Mouse (Mus musculus) heart, embryonic 15.5 days (tissue): ENCODE measurements around the gene Gna11. TPM values are rescaled to one million over a fixed set of nuclear protein-coding genes. Genes with fewer than 3 reads are reported as not detected.

ENCODE experiments used
- ATAC-seq: fragments of 200-750 bp; cut with Nextera tagmentation; replicated peaks from 2 replicates; pipeline ENCODE4 v1.8.0; 2017; ENCODE audit warnings: low read depth, moderate TSS enrichment; ENCODE audit not compliant: insufficient number of reproducible peaks, insufficient read depth, low FRiP score
- H3K27ac ChIP-seq: fragments of 300-500 bp; sonication (generic); 2 replicates; pipeline ENCODE4 v1.5.1; 2015; ENCODE audit warnings: mild to moderate bottlenecking, inconsistent platforms
- H3K27me3 ChIP-seq: fragments of 300-500 bp; sonication (generic); 2 replicates; pipeline ENCODE4 v1.6.1; 2015; ENCODE audit warnings: inconsistent platforms
- H3K36me3 ChIP-seq: fragments of 300-500 bp; sonication (generic); 2 replicates; pipeline ENCODE4 v1.6.1; 2015; ENCODE audit warnings: mild to moderate bottlenecking, inconsistent platforms
- H3K4me1 ChIP-seq: fragments of 300-500 bp; sonication (generic); replicated peaks from 2 replicates; pipeline ENCODE4 v1.6.1; 2015; ENCODE audit warnings: inconsistent platforms
- H3K4me2 ChIP-seq: fragments of 300-500 bp; sonication (generic); 2 replicates; pipeline ENCODE4 v1.6.1; 2015; ENCODE audit warnings: inconsistent platforms, mild to moderate bottlenecking, moderate library complexity
- H3K4me3 ChIP-seq: fragments of 300-500 bp; sonication (generic); 2 replicates; pipeline ENCODE4 v1.5.1; 2015; ENCODE audit warnings: mild to moderate bottlenecking, inconsistent platforms
- H3K9ac ChIP-seq: fragments of 300-500 bp; sonication (generic); 2 replicates; pipeline ENCODE4 v1.6.1; 2015; ENCODE audit warnings: mild to moderate bottlenecking, inconsistent platforms
- H3K9me3 ChIP-seq: fragments of 300-500 bp; sonication (generic); replicated peaks from 2 replicates; pipeline ENCODE4 v1.6.1; 2016; ENCODE audit warnings: inconsistent platforms
- WGBS: fragments of 180-500 bp; shearing (Covaris S2); methylation state at CpG from one replicate; pipeline ENCODE4 v1.1.7; 2015; ENCODE audit warnings: mixed read lengths; 5-methylcytosine and 5-hydroxymethylcytosine counted together
- polyA plus RNA-seq: library from polyadenylated mRNA; unstranded; fragments of >200 nt; fragmentation: Nextera tagmentation; extraction: Ambion mirVana; gene quantifications from 2 replicates; pipeline ENCODE4 v1.2.1, GENCODE M21; 2015

Gene Gna11
- polyA plus RNA-seq, 1 experiment from 2014 or later, result 52.1 TPM

DNA sequence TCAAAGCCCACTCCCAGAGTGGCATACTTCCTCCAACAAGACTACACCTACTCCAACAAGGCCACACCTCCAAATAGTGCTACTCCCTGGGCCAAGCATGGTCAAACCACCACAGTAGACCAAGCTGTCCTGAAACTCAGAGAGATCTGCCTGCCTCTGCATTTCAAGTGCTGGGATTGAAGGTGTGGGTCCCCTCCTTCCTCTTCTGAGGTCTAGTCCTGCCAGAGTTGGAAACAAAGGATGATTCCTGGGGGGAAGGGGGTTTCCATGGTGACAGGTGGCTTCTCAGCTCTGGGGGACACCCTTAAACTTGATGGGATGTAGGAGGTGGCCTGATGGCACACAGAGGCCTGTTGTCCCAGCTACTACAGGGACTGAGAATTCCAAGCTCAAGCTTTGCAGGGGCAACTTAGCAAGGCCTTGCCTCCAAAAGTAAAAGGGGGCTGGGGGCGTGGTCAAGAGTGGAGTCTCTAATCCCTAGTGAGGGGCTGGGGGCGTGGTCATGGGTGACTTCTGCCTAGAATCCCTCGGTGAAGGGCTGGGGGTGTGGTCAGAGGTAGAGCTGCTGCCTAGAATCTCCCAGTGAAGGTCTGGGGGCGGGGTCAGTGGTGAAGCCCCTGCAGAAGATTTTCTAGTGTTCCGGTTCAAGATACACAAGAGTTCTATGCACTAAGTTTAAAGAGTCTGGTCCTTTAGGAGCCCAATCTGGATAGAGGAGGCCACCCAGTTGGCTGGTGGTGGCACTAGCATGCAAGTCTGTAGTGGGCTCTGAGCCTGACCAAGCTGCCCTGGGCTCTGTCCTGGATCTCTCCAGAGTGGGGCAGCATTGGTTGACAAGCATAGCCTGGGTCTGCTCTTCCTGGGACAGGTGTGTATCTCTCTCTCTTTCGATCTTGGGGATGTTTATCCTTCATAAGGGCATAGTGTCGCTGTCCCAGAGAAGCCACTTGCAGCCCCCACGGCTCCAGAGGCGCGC is 29.4 kb upstream of the Gna11 start, which contains the start of gene Tle2:
TSS of gene Tle2 (plus strand) at position 481 of the 976 bp plus-strand sequence.
- Histone ChIP-seq H3K9me3 (no peaks in the 10 kb centered on the region), H3K27me3 (peaks cover 3% of the 10 kb centered on the region; the same call in 1 of the 2 replicates), H3K4me3 (peak within 1 kb of the TSS; percentile 74), H3K27ac (peak within 1 kb of the TSS; percentile 53), H3K4me2 (peak within 1 kb of the TSS; percentile 86), H3K36me3 (no peaks in the 10 kb centered on the region), H3K9ac (peak within 1 kb of the TSS; percentile 76), H3K4me1 (peaks cover 49% of the 10 kb centered on the region)
- no peak for ATAC-seq
- 22% methylated on average over 10 of the region's 10 CpGs for WGBS

DNA sequence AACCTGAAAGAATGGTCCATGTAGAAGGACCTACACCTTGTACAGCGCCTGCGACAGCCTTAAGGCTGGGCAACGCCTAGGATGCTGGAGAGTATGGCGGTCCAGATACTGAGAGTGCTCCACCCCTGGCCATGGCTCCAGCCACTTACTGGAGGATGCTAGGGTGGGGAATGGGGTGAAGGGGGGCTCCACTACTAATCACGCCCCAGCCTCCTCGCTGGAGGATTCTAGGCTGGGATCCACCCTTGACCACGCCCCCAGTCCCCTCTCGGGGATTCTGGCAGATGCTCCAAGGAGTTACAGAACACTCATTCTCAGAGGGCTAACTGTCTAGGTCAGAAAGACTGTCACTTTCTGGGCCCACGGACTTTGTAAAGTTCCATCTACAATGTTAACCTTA is 28.0 kb upstream of the Gna11 start:
- Histone ChIP-seq H3K4me1 (peaks cover 61% of the 10 kb centered on the region), H3K9me3 (no peaks in the 10 kb centered on the region), H3K27me3 (peaks cover 3% of the 10 kb centered on the region; the same call in 1 of the 2 replicates), H3K4me2 (no peak overlapping the region), H3K36me3 (no peaks in the 10 kb centered on the region), H3K4me3 (no peak overlapping the region), H3K27ac (no peak overlapping the region), H3K9ac (no peak overlapping the region)
- 36% methylated on average over 9 of the region's 9 CpGs for WGBS
- ATAC-seq, result no peak

DNA sequence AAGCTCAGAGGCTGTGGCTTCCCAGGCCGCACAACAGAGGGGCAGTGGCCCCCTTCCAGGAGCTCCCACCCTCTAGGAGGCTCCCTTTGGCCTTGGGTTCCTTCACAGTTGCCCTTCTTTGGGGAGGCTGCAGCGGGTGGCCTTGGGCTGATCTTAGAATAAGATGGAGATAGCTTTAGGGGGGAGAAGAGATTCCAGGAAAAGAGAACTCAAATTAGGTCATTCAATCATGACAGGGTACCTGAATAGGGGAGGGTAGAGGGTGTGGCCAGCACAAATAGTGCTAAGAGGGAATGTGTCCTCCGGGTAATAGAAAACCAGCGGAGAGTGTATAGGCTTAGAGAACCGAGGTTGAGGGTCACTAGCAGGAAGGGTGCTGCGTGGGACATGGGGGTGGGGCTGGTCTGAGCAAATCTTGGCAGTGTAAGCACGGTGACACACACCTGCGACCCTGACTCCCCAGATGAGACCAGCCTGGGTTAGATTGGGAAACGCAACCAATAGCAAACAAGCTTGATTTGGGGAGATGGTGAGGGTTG is 27.2 kb upstream of the Gna11 start:
- Histone ChIP-seq H3K4me1 (peaks cover 66% of the 10 kb centered on the region), H3K9ac (peak overlapping the region; percentile 20), H3K4me2 (peak overlapping the region; percentile 90), H3K27me3 (peaks cover 3% of the 10 kb centered on the region; the same call in 1 of the 2 replicates), H3K9me3 (no peaks in the 10 kb centered on the region), H3K36me3 (no peaks in the 10 kb centered on the region), H3K4me3 (peak overlapping the region; percentile 53), H3K27ac (peak overlapping the region; percentile 46)
- no peak for ATAC-seq
- 14% methylated on average over 9 of the region's 9 CpGs for WGBS

DNA sequence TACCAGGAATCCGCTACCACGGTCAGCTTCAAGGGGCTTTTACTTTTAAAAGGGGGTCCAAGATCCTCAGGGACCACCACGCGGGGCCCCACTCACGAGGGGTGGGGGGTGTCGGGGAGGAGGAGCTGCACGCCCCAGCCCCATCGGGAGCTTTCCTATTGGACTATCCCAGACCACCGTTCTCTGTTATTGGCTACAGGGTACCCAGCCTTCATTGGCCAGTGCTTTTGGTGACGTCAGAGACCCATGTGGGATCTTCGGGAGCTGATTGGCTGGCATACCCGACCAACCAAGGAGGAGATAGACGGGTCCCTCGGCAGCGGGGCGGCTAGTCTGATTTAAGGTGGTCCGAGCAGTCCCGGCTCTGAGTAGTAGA is 26.5 kb upstream of the Gna11 start:
- H3K9me3 ChIP-seq, result no peaks in the 10 kb centered on the region
- WGBS, result under 1% methylated on average over 18 of the region's 18 CpGs
- peak overlapping the region; percentile 90 for H3K4me2 ChIP-seq
- peaks cover 66% of the 10 kb centered on the region for H3K4me1 ChIP-seq
- peak overlapping the region; percentile 88 for H3K27ac ChIP-seq
- peak overlapping the region; percentile 44 for H3K9ac ChIP-seq
- peak overlapping the region; percentile 53 for H3K4me3 ChIP-seq
- peaks cover 4% of the 10 kb centered on the region for H3K36me3 ChIP-seq
- ATAC-seq, result peak; percentile 91
- H3K27me3 ChIP-seq, result peaks cover 3% of the 10 kb centered on the region; the same call in 1 of the 2 replicates

DNA sequence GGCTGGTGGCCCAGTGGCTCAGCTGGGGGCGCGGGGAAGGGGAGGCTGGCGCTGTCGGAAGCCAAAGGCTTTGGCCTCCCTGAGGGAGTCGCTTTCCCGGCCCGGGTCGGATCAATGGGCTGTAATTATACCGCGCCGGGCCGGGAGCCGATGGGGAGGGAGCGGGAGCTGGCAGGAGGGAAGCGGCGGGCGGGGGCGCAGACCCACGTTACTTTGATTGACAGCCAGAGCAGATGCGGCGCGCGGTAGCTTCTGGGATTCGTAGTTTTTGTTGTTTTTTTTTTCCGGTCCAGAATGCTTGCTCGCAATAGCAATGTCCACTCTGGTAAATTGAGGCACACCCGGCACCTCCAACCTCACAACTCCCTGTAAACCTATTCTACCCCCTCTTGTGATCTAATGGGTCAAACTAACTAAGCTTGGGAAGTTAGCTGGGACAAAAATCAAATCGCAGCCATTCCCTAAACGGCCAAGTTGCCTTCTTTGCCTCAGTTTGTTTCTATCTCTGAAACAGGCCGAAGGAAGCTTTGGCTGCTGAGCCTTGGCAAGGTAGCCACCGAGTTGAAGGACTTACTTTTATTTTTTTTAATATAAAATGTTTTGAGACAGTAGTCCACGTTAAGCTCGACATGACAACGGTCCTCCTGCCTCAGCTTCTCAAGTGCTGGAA is 26.0 kb upstream of the Gna11 start:
- Histone ChIP-seq H3K36me3 (peaks cover 10% of the 10 kb centered on the region), H3K4me1 (peaks cover 66% of the 10 kb centered on the region), H3K27me3 (no peaks in the 10 kb centered on the region; the same call in 1 of the 2 replicates), H3K4me2 (peak overlapping the region; percentile 90), H3K9ac (peak overlapping the region; percentile 55), H3K27ac (peak overlapping the region; percentile 88), H3K4me3 (peak overlapping the region; percentile 53), H3K9me3 (no peaks in the 10 kb centered on the region)
- peak; percentile 49 for ATAC-seq
- WGBS, result under 1% methylated on average over 34 of the region's 34 CpGs

DNA sequence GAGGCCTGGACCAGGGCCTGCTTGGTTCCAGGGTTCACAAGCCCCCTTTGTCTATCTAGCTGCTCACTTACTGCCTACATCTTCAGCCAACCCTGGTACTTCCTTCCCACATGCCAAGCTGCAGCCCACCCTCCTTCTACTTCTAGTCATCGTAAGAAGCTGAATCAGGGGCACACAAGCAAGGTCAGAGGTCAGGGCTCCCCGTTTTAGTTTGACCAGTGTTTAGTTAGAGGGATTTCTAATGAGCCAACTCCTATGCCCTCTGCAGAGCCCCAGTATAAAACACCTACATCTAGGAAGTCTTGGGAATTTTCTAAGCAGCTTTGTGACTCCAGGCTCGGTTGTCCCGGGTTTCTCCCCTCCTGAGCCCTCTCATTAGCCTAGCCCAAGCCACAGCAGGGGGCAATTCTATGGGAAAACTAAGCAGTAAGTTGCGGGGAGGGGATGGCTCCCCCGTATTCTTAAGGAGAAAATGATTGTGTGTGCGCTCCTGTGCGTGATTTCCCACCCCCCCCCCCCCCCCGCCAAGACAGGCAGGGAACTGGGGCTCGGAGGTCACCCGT is 25.3 kb upstream of the Gna11 start:
- Histone ChIP-seq H3K27me3 (no peaks in the 10 kb centered on the region; the same call in 1 of the 2 replicates), H3K27ac (peak overlapping the region; percentile 88), H3K9ac (peak overlapping the region; percentile 55), H3K4me1 (peaks cover 60% of the 10 kb centered on the region), H3K36me3 (peaks cover 16% of the 10 kb centered on the region), H3K4me3 (peak overlapping the region; percentile 53), H3K9me3 (no peaks in the 10 kb centered on the region), H3K4me2 (peak overlapping the region; percentile 90)
- no peak; the same call in 1 of the 2 replicates for ATAC-seq
- 4% methylated on average over 11 of the region's 11 CpGs for WGBS

DNA sequence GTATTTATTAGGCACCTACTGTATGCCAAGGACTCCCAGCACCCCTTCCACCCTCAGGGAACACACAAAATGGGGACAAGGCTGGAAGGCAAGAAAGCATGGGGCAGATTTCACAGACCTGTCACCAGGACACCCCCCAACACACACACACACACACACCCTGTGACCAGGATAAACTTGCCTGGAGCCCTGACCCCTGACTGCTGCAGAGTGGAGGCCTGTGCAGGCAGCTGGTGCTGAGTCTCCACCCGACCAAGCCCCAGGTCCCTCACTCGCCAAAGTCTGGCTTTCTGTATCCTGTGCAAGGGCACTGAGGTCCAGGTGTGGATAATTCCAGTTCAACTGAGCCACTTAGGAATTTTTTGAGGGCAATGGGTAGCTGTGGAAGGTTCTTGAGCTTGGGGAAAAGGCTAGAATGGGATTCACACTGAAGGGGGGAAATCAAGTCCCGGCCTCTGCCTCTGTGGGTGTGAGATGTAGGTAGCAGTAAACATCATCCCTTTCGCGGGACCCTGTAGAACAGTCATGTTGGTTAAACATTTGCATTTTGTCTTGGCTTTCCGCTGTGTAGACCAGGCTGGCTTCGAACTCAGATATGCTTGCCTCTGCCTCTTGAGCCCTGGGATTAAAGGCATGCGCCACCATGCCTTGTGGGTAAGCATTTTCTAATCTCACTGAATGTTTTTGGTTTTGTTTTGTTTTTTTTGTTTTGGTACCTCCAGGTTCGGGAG is 24.7 kb upstream of the Gna11 start:
- H3K9me3 ChIP-seq, result no peaks in the 10 kb centered on the region
- H3K27me3 ChIP-seq, result no peaks in the 10 kb centered on the region; the same call in 1 of the 2 replicates
- 0 out of 2 replicates have a peak overlapping the region, but pooled peaks have one; percentile 43 for H3K9ac ChIP-seq
- no peak for ATAC-seq
- H3K4me2 ChIP-seq, result no peak overlapping the region
- peaks cover 65% of the 10 kb centered on the region for H3K4me1 ChIP-seq
- no peak overlapping the region for H3K4me3 ChIP-seq
- peak overlapping the region; percentile 90 for H3K27ac ChIP-seq
- peaks cover 23% of the 10 kb centered on the region for H3K36me3 ChIP-seq
- 67% methylated on average over 9 of the region's 9 CpGs for WGBS

DNA sequence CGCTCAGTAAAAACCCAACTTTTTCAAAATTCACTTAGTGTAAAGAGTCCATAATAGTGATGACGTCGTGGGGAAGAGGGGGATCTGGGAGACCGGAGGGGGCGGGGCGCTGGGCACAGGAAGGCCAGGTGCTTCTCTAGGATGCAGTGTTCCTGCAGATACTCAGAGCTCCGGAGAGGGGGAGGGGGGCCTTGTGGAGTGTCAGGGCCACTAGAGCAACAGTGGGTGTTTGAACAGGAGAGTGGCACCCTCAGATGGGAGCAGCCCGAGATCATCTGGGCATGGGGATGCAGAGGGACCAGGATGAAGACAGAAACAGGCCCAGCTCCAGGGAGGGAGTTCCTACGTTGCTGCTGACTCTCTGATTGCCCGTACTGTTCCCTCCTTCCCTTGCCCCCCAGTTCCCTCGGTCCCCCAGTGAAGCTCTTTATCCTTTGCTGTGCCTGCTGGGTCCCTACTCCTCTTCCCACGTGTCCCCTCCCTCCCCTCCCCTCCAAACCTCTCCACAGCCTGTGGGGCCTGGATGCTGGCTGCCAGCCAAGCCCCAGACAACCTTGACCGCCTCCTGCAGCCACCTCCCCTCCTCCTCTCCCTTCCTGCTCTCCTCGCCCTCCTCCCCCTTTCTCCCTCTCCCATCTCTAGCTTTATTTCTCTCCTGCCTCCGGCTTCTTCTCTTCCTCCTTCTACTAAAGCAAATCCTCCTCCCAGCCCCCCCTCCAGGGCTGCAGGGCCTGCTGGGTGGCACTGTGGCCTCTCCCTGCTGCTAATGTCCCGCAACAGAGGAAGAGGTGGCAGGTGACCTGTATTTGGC is 23.6 kb upstream of the Gna11 start:
- H3K9me3 ChIP-seq, result no peaks in the 10 kb centered on the region
- peak overlapping the region; percentile 53 for H3K4me2 ChIP-seq
- peak; percentile 13 for ATAC-seq
- peak overlapping the region; percentile 43; the same call in 1 of the 2 replicates for H3K9ac ChIP-seq
- peaks cover 70% of the 10 kb centered on the region for H3K4me1 ChIP-seq
- H3K4me3 ChIP-seq, result no peak overlapping the region
- 10% methylated on average over 15 of the region's 16 CpGs for WGBS
- H3K27me3 ChIP-seq, result no peaks in the 10 kb centered on the region
- peaks cover 30% of the 10 kb centered on the region for H3K36me3 ChIP-seq
- H3K27ac ChIP-seq, result peak overlapping the region; percentile 90

DNA sequence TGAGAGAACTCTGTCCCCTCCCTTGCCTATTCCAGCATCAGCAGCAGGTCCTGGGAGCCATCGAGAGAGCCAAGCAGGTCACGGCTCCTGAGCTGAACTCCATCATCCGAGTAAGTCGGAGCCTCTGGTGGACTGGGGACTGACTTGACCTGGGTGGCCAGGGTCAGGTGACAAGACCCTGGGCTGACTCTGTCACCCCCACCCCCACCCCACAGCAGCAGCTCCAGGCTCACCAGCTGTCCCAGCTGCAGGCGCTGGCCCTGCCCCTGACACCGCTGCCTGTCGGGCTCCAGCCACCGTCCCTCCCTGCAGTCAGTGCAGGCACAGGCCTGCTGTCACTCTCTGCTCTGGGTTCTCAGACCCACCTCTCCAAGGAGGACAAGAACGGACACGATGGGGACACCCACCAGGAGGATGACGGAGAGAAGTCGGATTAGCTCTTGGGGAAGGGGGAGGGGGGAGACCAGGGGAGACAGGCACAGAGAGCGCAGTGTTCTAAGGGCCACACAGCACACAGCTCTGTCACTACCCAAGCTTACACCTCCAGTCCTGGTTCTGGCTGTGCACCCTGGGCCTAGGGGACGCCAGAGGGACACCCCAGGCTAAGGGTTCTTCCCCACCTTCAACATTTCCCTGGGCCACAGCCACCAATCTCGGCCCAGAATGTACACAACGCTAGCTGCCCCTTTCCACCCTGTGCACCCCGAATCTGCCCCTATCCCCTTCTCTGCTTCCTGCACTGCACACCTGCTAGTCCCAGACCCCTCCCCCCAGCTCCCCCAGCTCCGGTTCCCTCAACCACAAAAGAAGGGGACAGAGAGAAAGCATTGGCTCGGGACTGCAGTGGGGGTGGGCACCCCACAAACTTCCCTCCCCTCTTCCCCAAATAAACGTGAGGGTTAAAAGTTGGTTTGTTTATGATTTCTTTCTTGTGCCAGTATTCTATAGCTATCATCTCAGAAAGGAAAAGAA is 20.6 kb upstream of the Gna11 start:
- H3K36me3 ChIP-seq, result peaks cover 40% of the 10 kb centered on the region
- H3K9me3 ChIP-seq, result no peaks in the 10 kb centered on the region
- H3K27me3 ChIP-seq, result no peaks in the 10 kb centered on the region
- WGBS, result 50% methylated on average over 20 of the region's 20 CpGs
- ATAC-seq, result no peak
- peaks cover 79% of the 10 kb centered on the region for H3K4me1 ChIP-seq
- no peak overlapping the region for H3K9ac ChIP-seq
- no peak overlapping the region for H3K4me2 ChIP-seq
- H3K27ac ChIP-seq, result no peak overlapping the region
- no peak overlapping the region for H3K4me3 ChIP-seq
